Mouse (Mus musculus): ENCODE measurements at regions not wholly inside any gene's neighbourhood (a gene's known extent, or its start where the extent isn't known, plus 50 kb on each side); places are given as distances from the start of the nearest gene placed in this dataset.

- no peaks in the 10 kb centered on the region for H3K9me3 ChIP-seq (ENCODE audit: control insufficient read depth, low read length)
- no peak overlapping the region for H3K27ac ChIP-seq (ENCODE audit: low read length)
- H3K27me3 ChIP-seq (replicated peaks; ENCODE audit: control insufficient read depth, insufficient read depth, low read length): no peaks in the 10 kb centered on the region
- no peak for ATAC-seq
- H3K4me1 ChIP-seq (replicated peaks; ENCODE audit: control insufficient read depth, insufficient read depth, low read length): no peaks in the 10 kb centered on the region
- H3K36me3 ChIP-seq (ENCODE audit: control insufficient read depth, insufficient read depth): no peaks in the 10 kb centered on the region
- H3K4me3 ChIP-seq (replicated peaks; ENCODE audit: low read length): no peak overlapping the region
- no peak overlapping the region for H3K4me2 ChIP-seq (ENCODE audit: low read length)
- 72% methylated on average over 4 of the region's 4 CpGs for WGBS
- H3K9ac ChIP-seq (replicated peaks; ENCODE audit: low read depth, low read length): no peak overlapping the region
Measured at GRCm38 (mm10) chr2:94983484-94983883, 545.5 kb upstream of the Api5 start.

GRCm38 (mm10) chr2:94963520-94963919 lies 525.6 kb upstream of the Api5 start:
- H3K9ac ChIP-seq (replicated peaks; ENCODE audit: low read depth, low read length): no peak overlapping the region
- H3K4me1 ChIP-seq (replicated peaks; ENCODE audit: control insufficient read depth, insufficient read depth, low read length): no peaks in the 10 kb centered on the region; the same call in 1 of the 2 replicates
- H3K4me3 ChIP-seq (replicated peaks; ENCODE audit: low read length): no peak overlapping the region
- H3K27me3 ChIP-seq (replicated peaks; ENCODE audit: control insufficient read depth, insufficient read depth, low read length): no peaks in the 10 kb centered on the region
- no peaks in the 10 kb centered on the region for H3K9me3 ChIP-seq (ENCODE audit: control insufficient read depth, low read length)
- H3K36me3 ChIP-seq (ENCODE audit: control insufficient read depth, insufficient read depth): no peaks in the 10 kb centered on the region
- H3K27ac ChIP-seq (ENCODE audit: low read length): no peak overlapping the region
- peak; percentile 90 for ATAC-seq
- no peak overlapping the region for H3K4me2 ChIP-seq (ENCODE audit: low read length)

GRCm38 (mm10) chr2:94945646-94946045 lies 507.7 kb upstream of the Api5 start:
- ATAC-seq: peak; percentile 52
- Histone ChIP-seq H3K4me1 (replicated peaks; ENCODE audit: control insufficient read depth, insufficient read depth, low read length) (peaks cover 3% of the 10 kb centered on the region; the same call in 1 of the 2 replicates), H3K9me3 (ENCODE audit: control insufficient read depth, low read length) (no peaks in the 10 kb centered on the region), H3K4me2 (ENCODE audit: low read length) (no peak overlapping the region), H3K4me3 (replicated peaks; ENCODE audit: low read length) (no peak overlapping the region), H3K27me3 (replicated peaks; ENCODE audit: control insufficient read depth, insufficient read depth, low read length) (no peaks in the 10 kb centered on the region), H3K27ac (ENCODE audit: low read length) (no peak overlapping the region), H3K9ac (replicated peaks; ENCODE audit: low read depth, low read length) (no peak overlapping the region), H3K36me3 (ENCODE audit: control insufficient read depth, insufficient read depth) (no peaks in the 10 kb centered on the region)

- Histone ChIP-seq H3K4me2 (ENCODE audit: low read length) (no peak overlapping the region), H3K36me3 (ENCODE audit: control insufficient read depth, insufficient read depth) (no peaks in the 10 kb centered on the region), H3K4me1 (replicated peaks; ENCODE audit: control insufficient read depth, insufficient read depth, low read length) (no peaks in the 10 kb centered on the region), H3K9me3 (ENCODE audit: control insufficient read depth, low read length) (no peaks in the 10 kb centered on the region), H3K27ac (ENCODE audit: low read length) (no peak overlapping the region), H3K4me3 (replicated peaks; ENCODE audit: low read length) (no peak overlapping the region), H3K27me3 (replicated peaks; ENCODE audit: control insufficient read depth, insufficient read depth, low read length) (no peaks in the 10 kb centered on the region), H3K9ac (replicated peaks; ENCODE audit: low read depth, low read length) (no peak overlapping the region)
- 93% methylated on average over 4 of the region's 4 CpGs for WGBS
- ATAC-seq: no peak
Measured at GRCm38 (mm10) chr2:94932115-94932514, 494.2 kb upstream of the Api5 start.

GRCm38 (mm10) chr2:94919361-94919760 lies 481.4 kb upstream of the Api5 start:
- no peaks in the 10 kb centered on the region for H3K4me1 ChIP-seq (replicated peaks; ENCODE audit: control insufficient read depth, insufficient read depth, low read length)
- no peak overlapping the region for H3K27ac ChIP-seq (ENCODE audit: low read length)
- no peak overlapping the region for H3K9ac ChIP-seq (replicated peaks; ENCODE audit: low read depth, low read length)
- ATAC-seq: no peak
- H3K4me3 ChIP-seq (replicated peaks; ENCODE audit: low read length): no peak overlapping the region
- WGBS: 78% methylated on average over 3 of the region's 3 CpGs
- no peaks in the 10 kb centered on the region for H3K36me3 ChIP-seq (ENCODE audit: control insufficient read depth, insufficient read depth)
- H3K9me3 ChIP-seq (ENCODE audit: control insufficient read depth, low read length): no peaks in the 10 kb centered on the region
- no peaks in the 10 kb centered on the region for H3K27me3 ChIP-seq (replicated peaks; ENCODE audit: control insufficient read depth, insufficient read depth, low read length)
- no peak overlapping the region for H3K4me2 ChIP-seq (ENCODE audit: low read length)

GRCm38 (mm10) chr2:94918062-94918461 lies 480.1 kb upstream of the Api5 start:
- no peak overlapping the region for H3K4me3 ChIP-seq (replicated peaks; ENCODE audit: low read length)
- H3K27ac ChIP-seq (ENCODE audit: low read length): no peak overlapping the region
- H3K27me3 ChIP-seq (replicated peaks; ENCODE audit: control insufficient read depth, insufficient read depth, low read length): no peaks in the 10 kb centered on the region
- H3K4me2 ChIP-seq (ENCODE audit: low read length): no peak overlapping the region
- no peaks in the 10 kb centered on the region for H3K36me3 ChIP-seq (ENCODE audit: control insufficient read depth, insufficient read depth)
- H3K4me1 ChIP-seq (replicated peaks; ENCODE audit: control insufficient read depth, insufficient read depth, low read length): no peaks in the 10 kb centered on the region
- 89% methylated on average over 2 of the region's 2 CpGs for WGBS
- H3K9ac ChIP-seq (replicated peaks; ENCODE audit: low read depth, low read length): no peak overlapping the region
- ATAC-seq: no peak
- no peaks in the 10 kb centered on the region for H3K9me3 ChIP-seq (ENCODE audit: control insufficient read depth, low read length)

- Histone ChIP-seq H3K27me3 (replicated peaks; ENCODE audit: control insufficient read depth, insufficient read depth, low read length) (no peaks in the 10 kb centered on the region), H3K9ac (replicated peaks; ENCODE audit: low read depth, low read length) (no peak overlapping the region), H3K4me1 (replicated peaks; ENCODE audit: control insufficient read depth, insufficient read depth, low read length) (no peaks in the 10 kb centered on the region), H3K9me3 (ENCODE audit: control insufficient read depth, low read length) (no peaks in the 10 kb centered on the region), H3K4me3 (replicated peaks; ENCODE audit: low read length) (no peak overlapping the region), H3K4me2 (ENCODE audit: low read length) (no peak overlapping the region), H3K36me3 (ENCODE audit: control insufficient read depth, insufficient read depth) (no peaks in the 10 kb centered on the region), H3K27ac (ENCODE audit: low read length) (no peak overlapping the region)
- no peak for ATAC-seq
Measured at GRCm38 (mm10) chr2:94901580-94901979, 463.6 kb upstream of the Api5 start.
